ENCODE assay signal across 14 mouse cellular contexts in genomic region chr12:45514459-45514858, GRCm38 (mm10).
"Had no signal": no experiment of that assay in that cellular context is flagged by ENCODE, and none has a peak within 500 bp of the region (broad histone marks: within the 10 kb centered on the region; RNA-seq: fewer than 3 reads in every experiment).

No protein-coding gene starts in this region.

- H3K9me3 ChIP-seq: limb, embryonic 15.5 days; liver, embryonic 12.5 days; midbrain, embryonic 12.5 days; stomach, embryonic 15.5 days had no signal

- H3K4me2 ChIP-seq: limb, embryonic 15.5 days; liver, embryonic 12.5 days; lung, embryonic 14.5 days; midbrain, embryonic 12.5 days; stomach, embryonic 15.5 days had no signal

- DNase-seq: kidney, adult 11 months; kidney, adult 9 months; kidney, postnatal 10 days; layer of hippocampus, postnatal 36 days; lung, embryonic 14.5 days; lung, postnatal 10 days; lung, postnatal 4 days; right cerebral cortex, postnatal 14 days; thymus, adult 2 months; thymus, postnatal 36 days had no signal

- H3K36me3 ChIP-seq: limb, embryonic 15.5 days; liver, embryonic 12.5 days; midbrain, embryonic 12.5 days; stomach, embryonic 15.5 days had no signal

- H3K4me3 ChIP-seq: limb, embryonic 15.5 days; liver, embryonic 12.5 days; midbrain, embryonic 12.5 days; stomach, embryonic 15.5 days had no signal

- ATAC-seq: liver, embryonic 12.5 days had no signal

- H3K27me3 ChIP-seq: limb, embryonic 15.5 days; liver, embryonic 12.5 days; midbrain, embryonic 12.5 days; stomach, embryonic 15.5 days had no signal

- H3K9ac ChIP-seq: limb, embryonic 15.5 days; liver, embryonic 12.5 days; lung, embryonic 14.5 days; midbrain, embryonic 12.5 days; stomach, embryonic 15.5 days had no signal

- H3K4me1 ChIP-seq: limb, embryonic 15.5 days; liver, embryonic 12.5 days; midbrain, embryonic 12.5 days; stomach, embryonic 15.5 days had no signal

- H3K27ac ChIP-seq: limb, embryonic 15.5 days; liver, embryonic 12.5 days; midbrain, embryonic 12.5 days; stomach, embryonic 15.5 days had no signal
